Mouse (Mus musculus): Measurements from ENCODE around the gene Gm16430.
"Not testable (repeated sequence)": the region's sequence is repeated elsewhere in the genome, so short reads cannot be mapped to it uniquely, and the experiment has no call there.

The Gm16430 gene

DNA sequence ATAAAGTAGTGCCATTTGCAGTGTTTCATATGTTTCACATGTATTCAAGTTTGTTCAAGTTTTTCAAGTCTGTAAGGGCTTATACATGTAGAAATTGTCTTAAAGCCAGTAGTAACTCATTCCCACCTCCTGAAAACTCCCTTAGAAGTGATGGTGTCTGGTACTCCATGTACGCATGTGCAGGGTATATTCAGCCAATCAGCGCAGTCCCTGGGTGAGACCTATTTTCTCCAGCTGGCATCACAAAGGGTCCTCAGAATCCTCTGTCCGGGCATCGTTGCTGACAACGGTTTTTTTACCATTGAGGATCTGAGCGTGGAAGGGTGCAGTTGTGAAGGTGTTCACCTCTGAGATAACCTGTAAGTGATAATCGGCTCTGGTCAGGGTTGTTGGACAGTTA, at the start of gene Gm16430:
Gene Gm16430, plus strand, starts transcription at position 301 of the 400 bp plus-strand sequence.
- not testable (repeated sequence) for DNase-seq (ENCODE audit: low spot score in 2 of 2)
